In the genomic region with DNA sequence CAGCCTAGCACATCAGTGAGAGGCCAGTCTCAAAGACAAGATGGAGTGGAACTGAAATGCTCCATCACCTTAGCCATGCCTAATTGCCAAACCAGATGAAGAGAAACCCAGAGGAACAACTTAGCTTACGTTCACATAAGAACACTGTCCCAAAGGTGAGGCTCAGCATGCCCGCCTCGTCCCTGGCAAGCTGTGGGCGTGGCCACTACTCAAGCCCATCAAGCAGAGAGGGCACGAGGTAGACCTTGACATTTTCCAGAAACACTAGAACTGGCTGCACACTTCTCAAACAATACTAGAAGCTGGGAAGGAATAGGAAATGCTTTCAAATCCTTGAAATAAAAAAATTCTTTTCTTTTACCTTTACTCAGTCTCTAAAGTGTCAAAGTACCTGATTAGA, we compare ENCODE assay signal across 22 mouse cellular contexts. TPM values are rescaled to one million over a fixed set of nuclear protein-coding genes. Genes with fewer than 3 reads are reported as not detected.
DNase-seq lines count a peak whose midpoint lies in the region; ATAC-seq and TF ChIP-seq lines count a peak whose summit lies in the region.
"Had no signal": no experiment of that assay in that cellular context is flagged by ENCODE, and none has a peak within 500 bp of the region (broad histone marks: within the 10 kb centered on the region; RNA-seq: fewer than 3 reads in every experiment).

No protein-coding gene starts in this region.

- no peaks in the 10 kb centered on the region for H3K36me3 ChIP-seq in heart, embryonic 10.5 days
- H3K36me3 ChIP-seq in kidney, embryonic 14.5 days (ENCODE audit: control insufficient read depth, insufficient read depth, low read length), result no peaks in the 10 kb centered on the region
- no peaks in the 10 kb centered on the region for H3K36me3 ChIP-seq in thymus, adult 2 months (ENCODE audit: control insufficient read depth, insufficient read depth, low read length)
- H3K36me3 ChIP-seq: hindbrain, embryonic 12.5 days had no signal

- H3K9me3 ChIP-seq in heart, embryonic 10.5 days, result no peaks in the 10 kb centered on the region
- no peaks in the 10 kb centered on the region for H3K9me3 ChIP-seq in kidney, embryonic 14.5 days (ENCODE audit: control insufficient read depth, low read length)
- H3K9me3 ChIP-seq: forebrain, embryonic 13.5 days; hindbrain, embryonic 12.5 days; midbrain, embryonic 10.5 days had no signal

- H3K27me3 ChIP-seq in heart, embryonic 10.5 days (ENCODE audit: insufficient read depth, poor library complexity, severe bottlenecking), result no peaks in the 10 kb centered on the region
- H3K27me3 ChIP-seq in kidney, embryonic 14.5 days (ENCODE audit: control insufficient read depth, insufficient read depth, low read length), result no peaks in the 10 kb centered on the region
- H3K27me3 ChIP-seq in thymus, adult 2 months (ENCODE audit: control insufficient read depth, insufficient read depth, low read length), result no peaks in the 10 kb centered on the region
- H3K27me3 ChIP-seq: forebrain, embryonic 13.5 days; hindbrain, embryonic 12.5 days had no signal

- WGBS in heart, embryonic 10.5 days, result 63% methylated on average over 5 of the region's 5 CpGs
- WGBS in kidney, embryonic 14.5 days, result 77% methylated on average over 5 of the region's 5 CpGs
- 88% methylated on average over 5 of the region's 5 CpGs for WGBS in thymus, adult 2 months

- no peak overlapping the region for H3K9ac ChIP-seq in kidney, embryonic 14.5 days (ENCODE audit: low read depth, low read length)
- H3K9ac ChIP-seq: forebrain, embryonic 13.5 days; hindbrain, embryonic 12.5 days; liver, embryonic 14.5 days; lung, embryonic 14.5 days had no signal

- no peak for ATAC-seq in kidney, embryonic 14.5 days (ENCODE audit: low FRiP score, low TSS enrichment)
- ATAC-seq: forebrain, embryonic 13.5 days; intestine, postnatal 0 days; midbrain, embryonic 16.5 days had no signal

- H3K4me1 ChIP-seq in heart, embryonic 10.5 days, result peaks cover 9% of the 10 kb centered on the region
- peaks cover 12% of the 10 kb centered on the region; the same call in 1 of the 2 replicates for H3K4me1 ChIP-seq in kidney, embryonic 14.5 days (ENCODE audit: control insufficient read depth, insufficient read depth, low read length)
- no peaks in the 10 kb centered on the region for H3K4me1 ChIP-seq in thymus, adult 2 months (replicated peaks; ENCODE audit: control insufficient read depth, insufficient read depth, low read length)

- H3K4me3 ChIP-seq in heart, embryonic 10.5 days, result no peak overlapping the region
- H3K4me3 ChIP-seq in kidney, embryonic 14.5 days (ENCODE audit: low read length), result no peak overlapping the region
- H3K4me3 ChIP-seq in thymus, adult 2 months (ENCODE audit: control insufficient read depth, insufficient read depth, low read length), result no peak overlapping the region
- H3K4me3 ChIP-seq: forebrain, embryonic 13.5 days; hindbrain, embryonic 12.5 days; midbrain, embryonic 10.5 days had no signal

- no peak overlapping the region for H3K4me2 ChIP-seq in kidney, embryonic 14.5 days (replicated peaks; ENCODE audit: low read depth, low read length)
- H3K4me2 ChIP-seq: forebrain, embryonic 13.5 days; heart, embryonic 11.5 days; hindbrain, embryonic 12.5 days; lung, embryonic 14.5 days had no signal

- no peak overlapping the region for H3K27ac ChIP-seq in heart, embryonic 10.5 days
- H3K27ac ChIP-seq in kidney, embryonic 14.5 days (ENCODE audit: low read depth, low read length), result no peak overlapping the region
- H3K27ac ChIP-seq in thymus, adult 2 months (ENCODE audit: control insufficient read depth, insufficient read depth, low read length), result no peak overlapping the region
- H3K27ac ChIP-seq: forebrain, embryonic 13.5 days; hindbrain, embryonic 12.5 days; liver, embryonic 14.5 days; midbrain, embryonic 10.5 days had no signal

- peak; percentile 43 for DNase-seq in heart, adult 11 months
- no peak for DNase-seq in heart, embryonic 10.5 days (ENCODE audit: low spot score)
- DNase-seq in kidney, postnatal 25 days, result peak; percentile 6 to 40
- DNase-seq in adrenal gland, adult 8-10 months, result peak; percentile 56
- DNase-seq in gastrocnemius, adult 18-20 months (ENCODE audit: low spot score), result no peak
- DNase-seq in thymus, adult 2 months, result no peak
- DNase-seq: cerebellum, adult 8-10 months; cerebellum, postnatal 36 days; gastrocnemius, postnatal 14 days; heart, postnatal 36 days; liver; lung, embryonic 14.5 days; right cerebral cortex, postnatal 25 days; thymus, postnatal 25 days had no signal

- TF ChIP-seq POLR2A in thymus, adult 2 months (IDR thresholded peaks at IDR 0.05; ENCODE audit: control insufficient read depth, extremely low read depth, insufficient read depth, low read length, poor library complexity), result no peak

- no peak for TF ChIP-seq CTCF in thymus, adult 2 months (IDR thresholded peaks at IDR 0.05; ENCODE audit: borderline replicate concordance, control insufficient read depth, extremely low read depth, insufficient read depth, low read length, poor library complexity)

RNA-seq across cellular contexts. Expression of a gene that starts 5.0 kb away (rescaled TPM):
- polyA plus RNA-seq in heart, embryonic 10.5 days (2016; fragmentation: Nextera tagmentation; extraction: Ambion mirVana), result 15.6 and 17.2 TPM in 2 replicates
- 20.4 and 25.0 TPM in 2 replicates for polyA plus RNA-seq in kidney, embryonic 14.5 days (2014; fragmentation: Nextera tagmentation; extraction: Ambion mirVana)
- 10 to 100 TPM; 60.0 to 69.7 (median 67.9) TPM for total RNA-seq in adrenal gland, adult 8-10 months (2022)
- total RNA-seq in gastrocnemius, adult 18-20 months (2021), result 10 to 100 TPM in 1 of 2 experiments, 1 to 10 TPM in 1; 9.2 to 13.8 TPM
- polyA plus RNA-seq in thymus, adult 2 months (2012; rRNA removed), result 9.0 and 11.0 TPM in 2 replicates

Comparison
In these comparisons a context has a peak if more than half of its experiments do, and no peak if none do; other contexts are left out.
1. DNase-seq: peak in heart, adult 11 months (single experiment), kidney, postnatal 25 days (2 of 2) and adrenal gland, adult 8-10 months (single experiment); none in heart, embryonic 10.5 days (single experiment), gastrocnemius, adult 18-20 months (single experiment) and thymus, adult 2 months (single experiment).